Mouse (Mus musculus): Measurements from ENCODE around the gene Pex3.
"Not testable (repeated sequence)": the region's sequence is repeated elsewhere in the genome, so short reads cannot be mapped to it uniquely, and the experiment has no call there.

Pex3 gene

DNA sequence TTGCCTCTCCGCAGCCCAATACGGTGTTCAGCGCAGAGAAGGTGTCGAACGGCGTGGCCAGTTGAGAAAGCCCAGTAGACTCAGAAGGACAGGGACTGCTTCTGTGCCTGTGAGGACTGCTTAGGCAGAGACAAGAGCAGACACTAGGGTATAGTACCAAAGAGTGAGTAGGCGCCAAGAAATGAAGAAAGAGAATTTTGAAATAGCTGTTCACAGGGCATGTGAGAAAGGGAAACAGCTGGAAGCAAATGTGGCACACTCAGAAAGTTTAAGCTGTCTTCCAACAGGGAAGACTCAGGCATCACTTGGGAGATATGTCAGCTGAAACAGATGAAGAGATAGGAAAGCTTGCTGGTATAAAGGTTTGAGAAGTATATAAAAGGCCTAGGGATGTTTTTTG lies 16.2 kb downstream of the Pex3 start:
- no peak for DNase-seq (ENCODE audit: inconsistent ontology term)

DNA sequence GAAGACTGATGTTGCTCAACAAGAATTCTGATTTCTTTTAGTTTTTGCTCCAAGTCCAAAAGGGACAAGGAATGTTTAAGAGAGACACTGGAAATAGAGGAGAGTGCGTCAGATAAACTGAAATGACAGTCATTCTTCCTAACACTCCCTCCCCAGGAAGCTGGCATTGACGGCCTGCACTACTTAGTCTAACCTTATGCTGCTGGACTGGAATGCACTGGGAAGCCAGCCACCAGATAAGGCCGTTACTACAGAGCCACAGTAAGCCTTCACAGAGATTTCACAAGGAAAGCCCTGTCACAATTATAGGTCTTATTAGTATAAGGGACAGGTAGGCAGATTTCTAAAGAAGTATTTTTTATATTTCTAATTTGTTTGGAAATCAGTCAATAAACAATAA lies 18.2 kb downstream of the Pex3 start:
- DNase-seq (ENCODE audit: inconsistent ontology term): no peak

DNA sequence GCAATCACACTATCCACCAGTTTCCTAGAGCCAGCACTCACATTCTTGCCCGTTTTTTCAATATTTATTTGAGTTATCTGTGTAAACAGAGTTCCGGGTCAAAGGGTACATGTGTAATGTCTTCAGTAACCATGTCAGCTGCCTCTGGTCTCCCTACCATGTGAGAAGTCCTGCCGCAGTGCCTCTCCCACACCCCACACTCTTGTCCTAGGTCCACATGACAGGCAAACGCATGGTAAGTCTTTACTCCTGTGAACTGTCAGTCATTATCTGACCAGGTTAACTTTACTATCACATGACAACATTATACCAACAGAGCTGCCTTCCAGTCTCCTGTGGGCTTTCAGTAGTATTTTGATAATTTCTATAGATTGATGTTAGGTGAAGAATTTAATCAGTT lies 24.8 kb downstream of the Pex3 start:
- no peak for DNase-seq (ENCODE audit: inconsistent ontology term)

DNA sequence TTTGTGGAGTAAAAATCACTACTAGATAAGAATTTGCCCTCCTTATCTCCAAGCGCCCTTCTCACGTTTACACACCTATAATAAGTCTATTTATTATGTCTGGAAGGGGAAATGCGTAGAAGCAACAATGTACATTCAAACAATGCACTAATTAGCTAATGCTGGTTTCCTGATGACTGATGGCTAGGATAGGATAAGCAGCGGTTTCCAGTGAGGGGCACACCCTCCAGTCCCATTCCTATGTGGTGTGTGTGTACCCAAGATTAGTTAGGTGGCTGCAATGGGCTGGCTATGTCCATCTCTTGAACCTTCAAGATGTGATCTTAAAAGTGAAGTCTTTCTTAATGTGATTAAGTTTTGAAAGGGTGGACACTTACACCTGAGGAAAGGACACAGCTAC lies 31.1 kb downstream of the Pex3 start:
- DNase-seq (ENCODE audit: inconsistent ontology term): no peak

DNA sequence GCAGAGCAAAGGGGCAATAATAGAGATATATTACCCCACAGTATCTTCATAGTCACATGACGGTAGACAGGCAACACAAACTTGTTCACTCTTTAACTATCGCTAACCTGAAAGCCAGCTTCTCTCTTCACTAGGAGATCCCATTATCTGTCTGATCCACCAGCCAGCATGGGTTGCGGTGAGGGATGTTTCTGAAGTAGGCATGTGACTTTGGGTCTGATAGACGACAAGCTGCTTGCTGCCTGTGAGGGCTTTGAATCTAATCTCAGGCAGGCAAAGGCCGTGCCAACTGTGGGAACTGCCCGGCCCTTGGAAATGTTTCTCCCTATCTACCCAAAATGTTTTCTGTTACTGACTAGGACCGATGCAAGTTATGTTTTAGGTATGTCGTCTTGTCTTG lies 50.6 kb downstream of the Pex3 start:
- DNase-seq (ENCODE audit: inconsistent ontology term): no peak

- not testable (repeated sequence) for DNase-seq (ENCODE audit: inconsistent ontology term)
These were observed 51.4 kb downstream of the Pex3 start for GRCm38 (mm10) chr10:13501533-13501932.

- DNase-seq (ENCODE audit: inconsistent ontology term): peak; percentile 86
These were observed 51.9 kb downstream of the Pex3 start for GRCm38 (mm10) chr10:13500938-13501496.

- DNase-seq (ENCODE audit: inconsistent ontology term): no peak
These were observed 52.5 kb downstream of the Pex3 start for GRCm38 (mm10) chr10:13500473-13500872.

DNA sequence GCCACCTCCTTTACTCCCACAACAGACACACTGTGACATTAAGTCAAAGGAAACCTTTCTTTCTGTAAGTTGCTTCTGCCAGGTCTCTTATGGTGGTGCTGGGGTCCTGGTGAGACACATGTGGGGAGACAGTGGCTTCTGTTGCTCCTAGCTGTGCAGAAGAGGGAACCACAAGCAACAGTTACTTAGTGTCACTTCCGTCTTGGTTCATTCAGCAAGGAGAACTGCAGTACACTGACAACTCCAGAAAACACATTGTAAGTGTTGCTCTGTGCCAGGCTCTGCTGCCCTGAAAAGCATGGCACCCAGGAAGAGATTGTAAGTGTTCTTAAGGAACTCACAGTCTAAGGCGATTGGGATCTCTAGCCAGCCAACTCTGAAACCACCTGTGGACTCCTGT lies 53.6 kb downstream of the Pex3 start, which contains the start of gene Fuca2:
TSS of gene Fuca2 (plus strand) at position 210 of the 400 bp plus-strand sequence.
- no peak for DNase-seq (ENCODE audit: inconsistent ontology term)

DNA sequence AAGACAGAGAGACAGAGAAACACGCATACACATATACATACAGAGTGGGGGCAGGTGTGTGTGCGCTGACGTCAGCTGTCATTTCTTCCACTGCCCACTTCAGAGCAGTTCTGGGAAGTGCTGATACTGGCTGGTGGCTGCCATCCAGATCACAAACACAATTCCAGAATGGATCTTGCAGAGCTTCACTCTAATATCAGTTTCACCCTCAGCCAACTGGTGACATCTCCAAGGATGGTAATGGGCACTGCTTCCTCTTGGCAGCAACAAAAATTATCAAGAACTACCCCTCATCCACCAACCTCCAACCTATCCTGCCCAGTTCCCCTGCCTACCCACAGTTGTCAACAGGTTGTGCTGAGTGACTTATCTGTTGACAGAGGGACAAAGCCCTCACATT lies 56.6 kb downstream of the Pex3 start:
- DNase-seq (ENCODE audit: inconsistent ontology term): no peak

- DNase-seq (ENCODE audit: inconsistent ontology term): no peak
These were observed 58.8 kb downstream of the Pex3 start for GRCm38 (mm10) chr10:13493978-13494686.

- peak; percentile 78 for DNase-seq (ENCODE audit: inconsistent ontology term)
These were observed 63.3 kb downstream of the Pex3 start for GRCm38 (mm10) chr10:13489671-13490070.

GRCm38 (mm10) chr10:13485958-13486357 lies 67.0 kb downstream of the Pex3 start:
- no peak for DNase-seq (ENCODE audit: inconsistent ontology term)

GRCm38 (mm10) chr10:13479341-13479740 lies 73.6 kb downstream of the Pex3 start:
- DNase-seq (ENCODE audit: inconsistent ontology term): no peak

GRCm38 (mm10) chr10:13475121-13475520 lies 77.8 kb downstream of the Pex3 start:
- DNase-seq (ENCODE audit: inconsistent ontology term): no peak

DNA sequence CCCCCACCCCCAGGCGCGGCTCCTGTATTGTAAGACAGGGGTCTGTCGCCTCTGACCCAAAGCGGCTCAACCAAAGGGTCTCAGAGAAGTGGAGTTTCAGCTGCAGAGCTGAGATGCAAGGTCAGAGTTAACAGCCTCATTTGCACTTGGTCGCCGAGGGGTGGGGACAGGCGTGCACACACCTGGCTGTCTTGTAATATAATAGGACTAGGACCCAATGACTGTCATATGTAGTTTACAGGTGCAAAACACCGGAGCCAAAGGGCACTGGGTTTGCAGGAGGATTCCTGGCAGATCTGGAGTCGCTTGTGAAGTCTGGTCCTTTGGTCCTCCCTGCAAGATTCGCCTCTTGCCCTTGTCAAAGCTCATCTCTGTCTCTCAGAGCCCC lies 78.4 kb downstream of the Pex3 start:
- DNase-seq (ENCODE audit: inconsistent ontology term): no peak

Measured in Muller cell, postnatal 12 days (primary cell).